Mouse (Mus musculus) ES-Bruce4 (cell line): ENCODE data around the gene Cpeb4.

Source experiments
- CTCF ChIP-seq: IDR thresholded peaks from one replicate; pipeline ENCODE4 v1.8.1; 2011; ENCODE audit warnings: low read depth, low read length
- EP300 ChIP-seq: IDR thresholded peaks from 2 replicates; pipeline ENCODE4 v1.6.1; 2011; ENCODE audit warnings: low read depth, low read length; ENCODE audit not compliant: insufficient read depth
- POLR2A ChIP-seq: IDR thresholded peaks from one replicate; pipeline ENCODE4 v1.8.1; 2011; ENCODE audit warnings: low read length; ENCODE audit not compliant: insufficient read depth

- TF ChIP-seq CTCF: no peak
- no peak for TF ChIP-seq EP300
- no peak for TF ChIP-seq POLR2A
Measured at GRCm38 (mm10) chr11:31963993-31964392, 92.0 kb downstream of the Cpeb4 start.
